26 mouse cellular contexts compared by ENCODE assay signal in genomic region chr1:169949981-169950380, GRCm38 (mm10). TPM values are rescaled to one million over a fixed set of nuclear protein-coding genes. Genes with fewer than 3 reads are reported as not detected.
A peak's percentile ranks its signal among the peaks of the same experiment; 100 is the strongest.
DNase-seq lines count a peak whose midpoint lies in the region; ATAC-seq lines count a peak whose summit lies in the region.
"Had no signal": no experiment of that assay in that cellular context is flagged by ENCODE, and none has a peak within 500 bp of the region (broad histone marks: within the 10 kb centered on the region; RNA-seq: fewer than 3 reads in every experiment).

No protein-coding gene starts in this region.

- H3K9ac ChIP-seq in heart, embryonic 11.5 days (ENCODE audit: low read depth, low read length) = no peak overlapping the region
- H3K9ac ChIP-seq in heart, embryonic 15.5 days = no peak overlapping the region
- H3K9ac ChIP-seq in forebrain, embryonic 15.5 days (replicated peaks) = no peak overlapping the region
- H3K9ac ChIP-seq: forebrain, embryonic 12.5 days; hindbrain, embryonic 14.5 days had no signal

- H3K4me3 ChIP-seq in heart, embryonic 11.5 days (ENCODE audit: low read depth, low read length) = no peak overlapping the region
- H3K4me3 ChIP-seq in heart, embryonic 15.5 days = no peak overlapping the region
- no peak overlapping the region for H3K4me3 ChIP-seq in forebrain, embryonic 15.5 days
- H3K4me3 ChIP-seq: erythroblast, embryonic 14.5 days; forebrain, embryonic 12.5 days had no signal

- H3K4me2 ChIP-seq in heart, embryonic 11.5 days = 0 out of 2 replicates have a peak overlapping the region, but pooled peaks have one; percentile 8
- 0 out of 2 replicates have a peak overlapping the region, but pooled peaks have one; percentile 6 for H3K4me2 ChIP-seq in heart, embryonic 15.5 days
- H3K4me2 ChIP-seq in forebrain, embryonic 15.5 days (replicated peaks) = no peak overlapping the region
- H3K4me2 ChIP-seq: forebrain, embryonic 12.5 days; hindbrain, embryonic 14.5 days had no signal

- intact Hi-C loops in heart, postnatal 36 days (cut with DNase I) = no loop called here

- H3K27me3 ChIP-seq in heart, embryonic 11.5 days (ENCODE audit: control insufficient read depth, insufficient read depth, low read length) = no peaks in the 10 kb centered on the region
- H3K27me3 ChIP-seq in heart, embryonic 15.5 days = no peaks in the 10 kb centered on the region
- no peaks in the 10 kb centered on the region for H3K27me3 ChIP-seq in forebrain, embryonic 15.5 days
- H3K27me3 ChIP-seq: forebrain, embryonic 12.5 days; Patski had no signal

- H3K27ac ChIP-seq in heart, embryonic 11.5 days (ENCODE audit: low read depth, low read length) = 0 out of 2 replicates have a peak overlapping the region, but pooled peaks have one; percentile 15
- peak overlapping the region; percentile 42; the same call in 1 of the 2 replicates for H3K27ac ChIP-seq in heart, embryonic 15.5 days
- H3K27ac ChIP-seq in forebrain, embryonic 15.5 days (replicated peaks) = no peak overlapping the region
- H3K27ac ChIP-seq: forebrain, embryonic 12.5 days; hindbrain, embryonic 14.5 days; hindbrain, postnatal 0 days had no signal

- no peaks in the 10 kb centered on the region for H3K4me1 ChIP-seq in heart, embryonic 11.5 days (ENCODE audit: control insufficient read depth, insufficient read depth, low read length)
- 0 out of 2 replicates have a peak, but pooled peaks cover 2% of the 10 kb centered on the region for H3K4me1 ChIP-seq in heart, embryonic 15.5 days (replicated peaks)
- H3K4me1 ChIP-seq in forebrain, embryonic 15.5 days = no peaks in the 10 kb centered on the region
- H3K4me1 ChIP-seq: forebrain, embryonic 12.5 days had no signal

- no peak for ATAC-seq in heart, embryonic 11.5 days (replicated peaks; ENCODE audit: insufficient number of reproducible peaks, low FRiP score, low TSS enrichment)
- no peak for ATAC-seq in heart, embryonic 15.5 days (replicated peaks; ENCODE audit: insufficient number of reproducible peaks, insufficient read depth, low FRiP score, low read depth)
- no peak for ATAC-seq in forebrain, embryonic 15.5 days (replicated peaks)
- ATAC-seq: forebrain, embryonic 16.5 days; hindbrain, postnatal 0 days; inflammation-experienced regulatory T-cells, adult 6 months; intestine, embryonic 16.5 days; Patski had no signal

- H3K36me3 ChIP-seq in heart, embryonic 11.5 days (ENCODE audit: control insufficient read depth, insufficient read depth, low read length) = peaks cover 19% of the 10 kb centered on the region
- peaks cover 27% of the 10 kb centered on the region for H3K36me3 ChIP-seq in heart, embryonic 15.5 days
- H3K36me3 ChIP-seq in forebrain, embryonic 15.5 days = peaks cover 37% of the 10 kb centered on the region

- WGBS in heart, embryonic 11.5 days (ENCODE audit: insufficient replicate concordance) = 50% methylated on average over 7 of the region's 7 CpGs
- WGBS in heart, embryonic 15.5 days = 37% methylated on average over 7 of the region's 7 CpGs
- 82% methylated on average over 7 of the region's 7 CpGs for WGBS in forebrain, embryonic 15.5 days

- DNase-seq in embryo, embryonic 10.5 days (ENCODE audit: low spot score) = peak; percentile 20
- no peak for DNase-seq in embryo, embryonic 9.5 days (ENCODE audit: extremely low spot score)
- no peak for DNase-seq in heart, adult 9 months (ENCODE audit: low spot score in 2 of 2)
- DNase-seq in heart, postnatal 36 days = no peak
- DNase-seq: adrenal gland, postnatal 10 days; adrenal gland, postnatal 36 days; cerebellum, adult 18-20 months; cerebellum, adult 9-10 months; gastrocnemius, postnatal 10 days; gastrocnemius, postnatal 36 days; kidney, adult 18-20 months had no signal

- no peaks in the 10 kb centered on the region for H3K9me3 ChIP-seq in heart, embryonic 11.5 days (replicated peaks; ENCODE audit: control insufficient read depth, low read length)
- no peaks in the 10 kb centered on the region for H3K9me3 ChIP-seq in heart, embryonic 15.5 days (replicated peaks)
- H3K9me3 ChIP-seq in forebrain, embryonic 15.5 days = no peaks in the 10 kb centered on the region

RNA-seq across cellular contexts. Expression of gene Hsd17b7, which starts 19.1 kb away (rescaled TPM):
- 31.8 and 32.9 TPM in 2 replicates for polyA plus RNA-seq in heart, embryonic 11.5 days (2014; fragmentation: Nextera tagmentation; extraction: Ambion mirVana)
- polyA plus RNA-seq in heart, embryonic 15.5 days (2015; fragmentation: Nextera tagmentation; extraction: Ambion mirVana) = 16.7 and 18.1 TPM in 2 replicates
- 10 to 100 TPM; 14.2 to 15.3 TPM for total RNA-seq in heart, postnatal 36 days (2021)
- 15.2 and 17.6 TPM in 2 replicates for polyA plus RNA-seq in forebrain, embryonic 15.5 days (2015; fragmentation: Nextera tagmentation; extraction: Ambion mirVana)

RNA-seq across cellular contexts. Expression of gene Ccdc190, which starts 21.5 kb away (rescaled TPM):
- not detected in 2 replicates for polyA plus RNA-seq in heart, embryonic 11.5 days (2014; fragmentation: Nextera tagmentation; extraction: Ambion mirVana)
- not detected in 2 replicates for polyA plus RNA-seq in heart, embryonic 15.5 days (2015; fragmentation: Nextera tagmentation; extraction: Ambion mirVana)
- not detected for total RNA-seq in heart, postnatal 36 days (2021)
- polyA plus RNA-seq in forebrain, embryonic 15.5 days (2015; fragmentation: Nextera tagmentation; extraction: Ambion mirVana) = 1.1 and 1.9 TPM in 2 replicates
- total RNA-seq: adrenal gland, postnatal 10 days; gastrocnemius, adult 18-20 months; gastrocnemius, postnatal 10 days; gastrocnemius, postnatal 36 days; granulocyte monocyte progenitor cell, adult 5-6 weeks; heart, postnatal 4 days had no signal
- polyA plus RNA-seq: erythroblast, embryonic 14.5 days; heart, postnatal 0 days; inflammation-experienced regulatory T-cells, adult 6 months; intestine, embryonic 16.5 days had no signal
